Mouse (Mus musculus) layer of hippocampus, postnatal 10 days (tissue): ENCODE results near the gene Copz1. TPM values are rescaled to one million over a fixed set of nuclear protein-coding genes. Genes with fewer than 3 reads are reported as not detected.
"Not testable (repeated sequence)": the region's sequence is repeated elsewhere in the genome, so short reads cannot be mapped to it uniquely, and the experiment has no call there.

Experiments used
- DNase-seq, 2 experiments: peaks; one replicate each; pipeline ENCODE4 v3.0.0; 2021; ENCODE audit warnings: low spot score in 2 of 2
- long read RNA-seq: library from polyadenylated mRNA; stranded (forward); transcript quantifications from one replicate; pipeline ENCODE4 v2.0.0, GENCODE M21; 2023
- total RNA-seq, 2 experiments: library from RNA; stranded (reverse); gene quantifications; 2 replicates each; pipeline ENCODE4 v1.2.3; 2021

Gene Copz1
- total RNA-seq, result 100 to 1,000 TPM; 111 to 112 TPM
- long read RNA-seq, transcript Copz1-201 (9 exons, 1,676 nt), result major isoform, 134 of 150 reads
- long read RNA-seq, partial matches to known transcripts, result 12 of 150 reads
- long read RNA-seq, other reads (novel, unspliced or antisense), result 3 of 150 reads

GRCm38 (mm10) chr15:103272419-103273279 lies at the start of gene Copz1:
Copz1 (plus strand) TSS chr15:103272714.
- DNase-seq, result peak; percentile 92 to 95

GRCm38 (mm10) chr15:103224161-103224560 lies 48.4 kb upstream of the Copz1 start:
- no peak for DNase-seq

- no peak for DNase-seq
Measured at GRCm38 (mm10) chr15:103227022-103227421, 45.5 kb upstream of the Copz1 start.

GRCm38 (mm10) chr15:103227572-103227971 lies 44.9 kb upstream of the Copz1 start:
- DNase-seq, result no peak

- DNase-seq, result no peak
Measured at GRCm38 (mm10) chr15:103228904-103229303, 43.6 kb upstream of the Copz1 start.

- DNase-seq, result no peak
Measured at GRCm38 (mm10) chr15:103233119-103233518, 39.4 kb upstream of the Copz1 start.

GRCm38 (mm10) chr15:103237295-103237694 lies 35.2 kb upstream of the Copz1 start:
- DNase-seq, result no peak

- peak; percentile 86 to 90 for DNase-seq
Measured at GRCm38 (mm10) chr15:103239130-103239684, 33.3 kb upstream of the Copz1 start.

GRCm38 (mm10) chr15:103239685-103240159 lies 32.8 kb upstream of the Copz1 start, which contains the start of gene Cbx5:
Cbx5 (minus strand) TSS chr15:103239816.
- peak; percentile 96 to 97 for DNase-seq

GRCm38 (mm10) chr15:103240160-103241028 lies 32.1 kb upstream of the Copz1 start, which contains the start of gene Hnrnpa1:
Hnrnpa1 (plus strand) TSS chr15:103240432.
- DNase-seq, result peak; percentile 86 to 89

- not testable (repeated sequence) for DNase-seq
Measured at GRCm38 (mm10) chr15:103241071-103242018, 31.2 kb upstream of the Copz1 start.

GRCm38 (mm10) chr15:103242885-103243284 lies 29.6 kb upstream of the Copz1 start:
- no peak for DNase-seq

- DNase-seq, result no peak
Measured at GRCm38 (mm10) chr15:103245616-103246015, 26.9 kb upstream of the Copz1 start.

GRCm38 (mm10) chr15:103247078-103247781 lies 25.3 kb upstream of the Copz1 start:
- no peak for DNase-seq

- DNase-seq, result no peak
Measured at GRCm38 (mm10) chr15:103247782-103248400, 24.6 kb upstream of the Copz1 start.

- peak; percentile 45 to 46 for DNase-seq
Measured at GRCm38 (mm10) chr15:103248401-103249313, 23.9 kb upstream of the Copz1 start.

- not testable (repeated sequence) for DNase-seq
Measured at GRCm38 (mm10) chr15:103249511-103249910, 23.0 kb upstream of the Copz1 start.
